Mouse (Mus musculus): ENCODE results near the gene Gm29276.
"Not testable (repeated sequence)": the region's sequence is repeated elsewhere in the genome, so short reads cannot be mapped to it uniquely, and the experiment has no call there.

The Gm29276 gene

GRCm38 (mm10) chrY:42582150-42582549 lies at the start of gene Gm29276:
TSS of gene Gm29276 (minus strand) at chrY:42582250.
- not testable (repeated sequence) for DNase-seq

All from right cerebral cortex, postnatal 14 days (tissue).